Mouse (Mus musculus): ENCODE measurements around the gene Kif2a.

- TF ChIP-seq EP300 (IDR thresholded peaks at IDR 0.05; ENCODE audit: low read depth) (no peak), CTCF (IDR thresholded peaks at IDR 0.05; ENCODE audit: low read depth) (no peak)
These were observed 76.4 kb downstream of the Kif2a start for GRCm38 (mm10) chr13:106945518-106945917.
